Mouse (Mus musculus) T-helper 1 cell (primary cell): ENCODE results near the gene Rlbp1.

Source experiments
- in situ Hi-C: fragments of 300-600 bp; cut with MboI, MseI; formaldehyde crosslinking; loops from one replicate; pipeline ENCODE4 v1.15.1; 2025; ENCODE audit warnings: high pct_unique_total_duplicates

Rlbp1 gene

GRCm38 (mm10) chr7:79386422-79387133 lies at the start of gene Rlbp1:
TSS of gene Rlbp1 (minus strand) at chr7:79387048.
- in situ Hi-C loops: no loop called here

GRCm38 (mm10) chr7:79428243-79428642 lies 41.4 kb upstream of the Rlbp1 start:
- in situ Hi-C loops: no loop called here

GRCm38 (mm10) chr7:79425804-79426203 lies 39.0 kb upstream of the Rlbp1 start:
- in situ Hi-C loops: no loop called here

- in situ Hi-C loops: no loop called here
These were observed 36.0 kb upstream of the Rlbp1 start for GRCm38 (mm10) chr7:79422876-79423275.

GRCm38 (mm10) chr7:79419950-79420349 lies 33.1 kb upstream of the Rlbp1 start:
- in situ Hi-C loops: no loop called here

- in situ Hi-C loops: no loop called here
These were observed 27.9 kb upstream of the Rlbp1 start for GRCm38 (mm10) chr7:79414449-79415375.

- in situ Hi-C loops: no loop called here
These were observed 13.4 kb upstream of the Rlbp1 start for GRCm38 (mm10) chr7:79400296-79400695.

- in situ Hi-C loops: no loop called here
These were observed 12.1 kb upstream of the Rlbp1 start for GRCm38 (mm10) chr7:79398971-79399370.

GRCm38 (mm10) chr7:79398426-79398825 lies 11.6 kb upstream of the Rlbp1 start:
- in situ Hi-C loops: no loop called here

GRCm38 (mm10) chr7:79397446-79397963 lies 10.7 kb upstream of the Rlbp1 start:
- in situ Hi-C loops: no loop called here

GRCm38 (mm10) chr7:79395186-79395585 lies 8.3 kb upstream of the Rlbp1 start:
- in situ Hi-C loops: no loop called here

GRCm38 (mm10) chr7:79394666-79395065 lies 7.8 kb upstream of the Rlbp1 start:
- in situ Hi-C loops: no loop called here

- in situ Hi-C loops: no loop called here
These were observed 7.1 kb upstream of the Rlbp1 start for GRCm38 (mm10) chr7:79393924-79394323.

- in situ Hi-C loops: no loop called here
These were observed 6.1 kb upstream of the Rlbp1 start for GRCm38 (mm10) chr7:79392860-79393513.

GRCm38 (mm10) chr7:79391883-79392649 lies 5.2 kb upstream of the Rlbp1 start, which contains the start of gene Fanci:
TSS of gene Fanci (plus strand) at chr7:79391929.
- in situ Hi-C loops: no loop called here

GRCm38 (mm10) chr7:79391471-79391870 lies 4.6 kb upstream of the Rlbp1 start:
- in situ Hi-C loops: no loop called here

- in situ Hi-C loops: no loop called here
These were observed 3.4 kb upstream of the Rlbp1 start for GRCm38 (mm10) chr7:79390141-79390708.

- in situ Hi-C loops: no loop called here
These were observed 1.9 kb upstream of the Rlbp1 start for GRCm38 (mm10) chr7:79388671-79389206.

GRCm38 (mm10) chr7:79387991-79388390 lies 1.1 kb upstream of the Rlbp1 start:
- in situ Hi-C loops: no loop called here

GRCm38 (mm10) chr7:79387140-79387539 lies 292 bp upstream of the Rlbp1 start:
- in situ Hi-C loops: no loop called here
